Mouse (Mus musculus) right cerebral cortex, postnatal 14 days (tissue): Measurements from ENCODE around the gene Slc8a3.

Source experiments
- DNase-seq: peaks from one replicate; pipeline ENCODE4 v3.0.0; 2022

Slc8a3 gene

GRCm38 (mm10) chr12:81235456-81236330 lies 97.3 kb downstream of the Slc8a3 start:
- no peak for DNase-seq

DNA sequence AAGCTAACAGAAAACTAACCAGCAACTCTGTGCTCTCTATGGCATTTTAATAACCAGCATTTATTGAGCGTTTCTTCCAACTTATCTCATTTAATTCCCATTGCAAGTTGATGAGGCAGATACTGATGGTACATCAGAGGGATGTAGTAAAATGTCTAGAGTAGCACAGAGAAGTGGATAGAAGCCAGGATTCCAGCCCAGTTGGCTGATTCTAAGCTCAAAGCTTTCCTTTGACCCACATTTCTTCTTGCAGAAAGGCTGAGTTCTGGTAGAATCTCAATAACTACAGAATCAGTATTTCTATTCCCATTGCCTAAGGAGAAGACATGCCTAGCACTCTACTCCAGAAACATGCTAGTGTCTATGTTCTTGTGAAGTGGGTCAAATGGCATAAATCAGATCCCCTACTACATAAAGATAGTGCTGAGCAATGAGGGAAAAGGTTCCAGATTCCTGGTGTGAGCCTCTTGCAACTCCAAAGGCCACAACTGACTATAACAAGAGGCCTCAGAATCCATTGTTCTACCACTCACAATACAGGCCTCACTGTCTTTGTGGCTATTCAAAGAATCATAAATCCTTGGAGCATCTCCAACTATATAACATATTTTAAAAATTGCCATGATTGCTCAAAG lies 99.1 kb downstream of the Slc8a3 start:
- DNase-seq, result no peak

GRCm38 (mm10) chr12:81227767-81228460 lies 105.1 kb downstream of the Slc8a3 start:
- peak; percentile 65 for DNase-seq

GRCm38 (mm10) chr12:81226590-81226989 lies 106.4 kb downstream of the Slc8a3 start:
- no peak for DNase-seq

- no peak for DNase-seq
Measured at GRCm38 (mm10) chr12:81225966-81226577, 106.9 kb downstream of the Slc8a3 start.

GRCm38 (mm10) chr12:81224843-81225242 lies 108.1 kb downstream of the Slc8a3 start:
- no peak for DNase-seq

GRCm38 (mm10) chr12:81223276-81223675 lies 109.7 kb downstream of the Slc8a3 start:
- DNase-seq, result no peak

DNA sequence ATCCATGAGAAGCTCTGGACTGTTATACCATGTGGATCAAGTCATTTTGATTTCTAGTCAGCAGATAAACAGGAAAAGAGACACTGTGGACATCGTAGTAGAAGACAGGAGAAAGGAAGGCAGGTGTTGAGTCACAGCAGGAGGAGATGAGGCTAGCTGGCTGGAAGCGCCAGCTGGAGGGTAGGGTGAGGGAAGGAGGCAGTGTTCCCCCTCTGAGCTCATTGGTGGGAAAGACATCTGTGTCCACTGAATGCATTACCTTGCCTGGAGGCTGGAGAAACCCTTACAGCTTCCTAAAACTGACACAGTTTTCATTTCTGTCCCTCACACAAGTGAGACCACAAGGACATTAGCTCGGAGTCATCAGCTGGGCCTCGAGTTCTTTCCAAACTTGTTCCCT lies 113.6 kb downstream of the Slc8a3 start:
- no peak for DNase-seq

DNA sequence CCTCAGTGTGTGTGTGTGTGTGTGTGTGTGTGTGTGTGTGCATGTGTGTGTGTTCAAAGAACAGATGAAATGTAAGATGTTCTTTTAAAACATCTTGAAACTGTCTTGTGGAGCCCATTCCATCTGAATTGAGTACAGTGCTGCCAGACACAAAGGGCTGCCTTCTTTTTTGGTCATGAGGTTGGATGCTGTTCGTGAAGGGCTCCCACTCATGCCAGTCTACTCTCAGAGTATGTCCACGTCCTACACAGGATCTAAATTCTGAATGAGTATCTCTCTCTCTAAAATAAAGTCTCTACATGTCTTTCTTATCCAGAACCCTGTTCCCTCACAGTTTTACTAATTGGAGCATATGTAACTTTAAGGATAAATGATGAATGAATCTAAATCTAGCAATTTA lies 124.4 kb downstream of the Slc8a3 start:
- no peak for DNase-seq

DNA sequence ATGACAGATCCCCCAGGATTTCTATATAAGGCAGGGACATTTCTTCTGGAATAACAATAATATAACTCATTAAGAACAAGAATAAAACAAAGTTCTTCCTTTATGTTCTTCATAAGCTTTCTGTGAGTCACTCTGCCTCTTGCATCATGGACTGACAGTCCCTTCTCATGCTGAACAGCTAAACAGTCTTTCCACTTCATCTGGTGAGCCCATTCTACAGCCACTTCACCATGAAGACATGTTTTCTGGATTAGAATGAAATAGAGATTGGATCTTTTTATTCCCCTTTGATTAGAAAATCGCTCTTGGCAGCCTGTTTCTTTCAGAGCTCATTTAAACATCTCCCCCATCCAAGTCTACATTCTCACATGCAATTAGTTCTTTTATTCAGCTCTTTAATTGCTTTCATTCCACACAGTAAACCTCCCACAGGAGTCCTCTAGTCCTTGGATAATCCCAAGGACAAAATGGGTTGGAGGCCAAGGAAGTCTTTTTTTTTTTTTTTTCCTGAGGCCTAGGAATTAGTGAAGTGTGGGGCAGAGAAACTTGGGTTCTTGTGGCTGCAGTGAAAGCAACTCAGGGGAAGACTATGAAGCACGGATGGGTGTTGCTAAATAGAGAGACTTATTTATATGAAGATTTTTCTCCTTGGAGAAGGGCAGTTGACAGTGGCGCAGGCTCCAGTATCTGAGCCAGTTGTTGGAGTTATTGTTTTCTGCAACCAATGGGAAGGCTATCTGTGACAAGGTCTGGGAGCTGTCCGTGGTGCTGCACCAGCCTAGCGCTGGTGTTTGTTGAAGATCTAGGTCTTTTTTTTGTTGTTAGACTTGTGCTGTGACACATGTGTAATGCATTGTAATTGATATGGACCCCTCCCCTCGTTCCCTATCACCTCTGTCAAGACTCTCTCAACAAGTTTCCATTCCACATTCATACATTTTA lies 127.1 kb downstream of the Slc8a3 start:
- DNase-seq, result no peak

- DNase-seq, result no peak
Measured at GRCm38 (mm10) chr12:81203226-81203625, 129.8 kb downstream of the Slc8a3 start.

GRCm38 (mm10) chr12:81199280-81199955 lies 133.6 kb downstream of the Slc8a3 start:
- DNase-seq, result peak; percentile 74

DNA sequence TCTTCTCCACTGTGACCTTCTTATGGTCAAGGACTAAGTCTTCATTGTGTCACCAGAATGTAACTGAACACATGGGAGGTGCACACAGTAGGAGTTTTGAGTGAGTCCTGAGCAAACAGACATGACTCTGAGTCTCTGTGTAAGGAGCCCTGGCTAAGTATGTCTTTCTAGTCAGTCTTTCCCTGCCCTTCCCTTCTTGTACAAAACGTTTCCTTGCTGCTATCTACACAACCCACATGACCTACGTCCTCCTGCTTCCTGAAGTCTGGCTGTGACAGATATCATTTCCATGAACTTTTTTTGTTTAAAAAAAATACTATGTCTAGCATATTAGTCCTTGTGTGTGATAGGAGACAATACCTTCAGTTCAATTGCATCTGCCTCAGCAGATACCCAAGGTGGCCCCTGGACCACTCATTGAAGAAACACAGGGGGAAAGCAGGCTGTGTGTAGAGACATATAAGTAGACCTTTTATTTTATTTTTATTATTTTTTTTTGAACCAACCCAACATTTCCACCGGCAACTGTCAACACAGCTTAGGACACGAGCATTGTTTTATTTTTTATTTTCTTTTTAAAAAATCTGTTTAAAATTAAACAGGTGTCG lies 135.4 kb downstream of the Slc8a3 start:
- DNase-seq, result no peak

GRCm38 (mm10) chr12:81193968-81194367 lies 139.0 kb downstream of the Slc8a3 start:
- DNase-seq, result no peak

DNA sequence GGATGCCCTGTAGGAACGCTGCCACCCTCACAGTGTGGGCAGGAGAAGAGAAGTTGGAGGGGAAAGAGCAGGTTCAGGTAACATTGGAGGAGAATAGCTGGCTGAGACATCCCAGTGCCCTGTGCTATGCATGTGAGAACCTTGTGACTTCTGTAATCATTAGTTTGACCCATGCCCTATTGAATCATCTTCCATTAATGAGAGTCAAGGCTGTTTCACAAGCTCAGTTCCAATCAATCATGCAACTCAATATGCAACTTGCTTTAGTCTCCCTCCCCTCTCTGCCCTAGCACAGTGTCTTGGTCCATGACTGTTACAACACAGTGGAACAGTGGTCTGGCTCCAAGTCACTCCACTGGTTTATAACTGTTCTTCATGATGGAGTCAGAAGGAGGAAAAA lies 143.3 kb downstream of the Slc8a3 start:
- no peak for DNase-seq

GRCm38 (mm10) chr12:81188996-81189395 lies 144.0 kb downstream of the Slc8a3 start:
- no peak for DNase-seq

- DNase-seq, result no peak
Measured at GRCm38 (mm10) chr12:81188423-81188822, 144.6 kb downstream of the Slc8a3 start.

- no peak for DNase-seq
Measured at GRCm38 (mm10) chr12:81186668-81187067, 146.3 kb downstream of the Slc8a3 start.

DNA sequence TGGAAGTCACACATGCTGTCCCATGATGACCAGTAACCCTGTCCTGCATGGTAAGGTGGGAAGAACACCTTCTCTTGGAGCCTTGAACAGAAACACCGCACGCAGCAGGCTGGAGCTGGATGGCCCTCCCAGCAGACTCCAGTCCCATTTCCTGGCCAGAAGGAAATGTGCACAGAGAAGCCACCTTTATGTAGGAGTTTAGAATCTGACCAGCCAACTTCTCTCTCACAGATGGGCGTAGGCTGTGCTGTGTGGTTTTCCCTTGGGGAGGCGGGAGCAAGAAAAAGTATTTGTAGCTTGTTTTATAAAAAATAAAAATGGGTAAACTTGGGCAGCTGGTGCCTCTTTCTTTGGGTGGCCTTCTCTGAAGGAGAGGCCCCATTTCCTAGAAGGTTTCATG lies 146.9 kb downstream of the Slc8a3 start:
- DNase-seq, result no peak

DNA sequence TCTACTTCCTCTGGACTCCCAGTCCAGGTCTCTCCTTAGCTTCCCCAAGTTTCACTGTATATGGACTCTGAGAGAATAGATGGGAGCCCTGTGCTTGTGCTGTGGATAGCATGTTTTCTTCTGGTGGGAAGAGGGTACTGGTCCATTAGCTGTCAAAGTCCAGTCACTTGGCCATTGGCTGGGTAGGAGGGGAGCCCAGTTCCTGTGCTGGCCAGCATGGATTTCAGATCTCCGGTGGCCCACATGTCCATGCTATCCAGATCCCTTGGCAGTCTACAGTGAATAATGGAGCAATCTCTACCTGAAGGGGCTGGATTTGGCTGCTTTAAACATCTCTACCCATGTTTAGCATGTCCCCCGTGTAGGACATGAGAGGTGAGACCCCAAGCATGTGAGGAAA lies 148.0 kb downstream of the Slc8a3 start:
- no peak for DNase-seq

- peak; percentile 42 for DNase-seq
Measured at GRCm38 (mm10) chr12:81182073-81182472, 150.9 kb downstream of the Slc8a3 start.
